Mouse (Mus musculus) brain, embryonic 14.5 days (tissue): ENCODE data around the gene Lmo7. TPM values are rescaled to one million over a fixed set of nuclear protein-coding genes. Genes with fewer than 3 reads are reported as not detected.

ENCODE experiments used
- DNase-seq: peaks from one replicate; pipeline ENCODE4 v3.0.0-alpha.2; 2011; ENCODE audit warnings: low read depth
- CTCF ChIP-seq: fragments of 200-500 bp; IDR thresholded peaks from 2 replicates; pipeline ENCODE4 v1.5.1; 2012; ENCODE audit warnings: inconsistent platforms, mild to moderate bottlenecking, moderate library complexity, borderline replicate concordance; ENCODE audit not compliant: insufficient read depth, insufficient read length; ENCODE audit errors: extremely low read depth
- POLR2A ChIP-seq: fragments of 200-500 bp; IDR thresholded peaks from 2 replicates; pipeline ENCODE4 v1.6.1; 2012; ENCODE audit warnings: mild to moderate bottlenecking, inconsistent platforms, borderline replicate concordance; ENCODE audit not compliant: poor library complexity, insufficient read depth, insufficient read length, severe bottlenecking; ENCODE audit errors: extremely low read depth
- polyA plus RNA-seq: library from polyadenylated mRNA; depleted of rRNA; stranded (reverse); fragments of >200 nt; gene quantifications from 2 replicates; pipeline ENCODE4 v1.2.3, GENCODE M21; 2012

Lmo7 gene
- polyA plus RNA-seq, 1 experiment = 3.9 TPM

- TF ChIP-seq CTCF (peak; percentile 45; the same call in 1 of the 2 replicates), POLR2A (no peak)
- peak; percentile 69 for DNase-seq
Measured at GRCm38 (mm10) chr14:101781943-101782510, 52.3 kb downstream of the Lmo7 start.

- TF ChIP-seq POLR2A (no peak), CTCF (no peak)
- DNase-seq = no peak
Measured at GRCm38 (mm10) chr14:101784315-101784945, 54.7 kb downstream of the Lmo7 start.

GRCm38 (mm10) chr14:101787903-101788302 lies 58.1 kb downstream of the Lmo7 start:
- peak; percentile 60 for DNase-seq
- no peak for TF ChIP-seq CTCF
- no peak for TF ChIP-seq POLR2A

GRCm38 (mm10) chr14:101788475-101788874 lies 58.7 kb downstream of the Lmo7 start:
- TF ChIP-seq POLR2A = no peak
- no peak for TF ChIP-seq CTCF

DNA sequence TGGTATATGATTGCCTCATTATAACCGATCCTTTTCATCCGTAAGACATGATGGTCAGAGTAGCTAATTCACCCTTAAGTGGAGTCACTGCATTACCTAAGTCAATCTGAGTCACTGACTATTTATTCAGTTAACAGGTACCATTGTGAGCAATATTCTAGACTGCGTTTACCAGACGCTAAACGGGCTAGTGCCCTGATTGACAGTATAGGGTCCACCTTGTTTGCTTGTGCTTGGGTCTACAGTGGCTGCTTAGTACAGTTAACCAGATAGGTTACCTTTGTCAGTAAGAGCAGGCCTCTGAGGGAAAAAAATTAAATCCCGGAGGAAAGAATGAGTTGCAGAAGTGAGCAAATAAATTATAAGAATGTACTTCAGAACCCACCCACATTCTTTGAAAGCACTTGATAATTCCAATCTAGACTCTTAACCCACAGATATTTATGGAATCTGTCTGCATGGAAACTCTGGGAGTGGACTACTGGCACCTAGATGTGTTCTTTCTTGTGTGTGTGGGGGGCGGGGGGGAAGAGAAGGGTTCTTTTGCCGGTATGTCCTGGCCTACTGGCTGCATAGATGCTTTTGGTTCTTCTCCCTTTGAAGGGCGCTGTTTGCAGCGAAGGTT lies 64.9 kb downstream of the Lmo7 start:
- no peak for DNase-seq
- TF ChIP-seq POLR2A (no peak), CTCF (no peak)

More at GRCm38 (mm10) chr14:101788475-101788874, 58.7 kb downstream of the Lmo7 start:
- no peak for DNase-seq

GRCm38 (mm10) chr14:101797930-101798500 lies 68.3 kb downstream of the Lmo7 start:
- DNase-seq = no peak
- TF ChIP-seq POLR2A (no peak), CTCF (no peak)

DNA sequence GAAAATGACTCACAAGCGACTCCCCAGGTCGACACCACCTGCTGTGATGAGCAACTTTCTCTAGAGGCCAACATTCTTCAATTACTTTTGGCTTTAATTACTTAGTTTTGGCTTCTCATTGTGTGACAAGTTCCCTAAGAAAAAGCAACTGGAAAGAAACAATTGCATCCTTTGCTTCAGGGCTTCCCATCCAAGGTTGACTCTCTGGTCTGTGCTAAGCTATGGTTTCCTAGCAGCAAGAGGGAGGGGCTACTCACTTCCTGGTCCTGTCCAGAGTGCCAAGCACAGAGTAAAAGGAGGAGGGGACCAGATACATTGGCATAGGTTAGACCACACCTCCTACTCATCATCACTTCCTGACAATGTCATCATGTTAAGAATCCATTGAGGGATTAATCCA lies 69.0 kb downstream of the Lmo7 start:
- TF ChIP-seq CTCF (no peak), POLR2A (no peak)
- no peak for DNase-seq

DNA sequence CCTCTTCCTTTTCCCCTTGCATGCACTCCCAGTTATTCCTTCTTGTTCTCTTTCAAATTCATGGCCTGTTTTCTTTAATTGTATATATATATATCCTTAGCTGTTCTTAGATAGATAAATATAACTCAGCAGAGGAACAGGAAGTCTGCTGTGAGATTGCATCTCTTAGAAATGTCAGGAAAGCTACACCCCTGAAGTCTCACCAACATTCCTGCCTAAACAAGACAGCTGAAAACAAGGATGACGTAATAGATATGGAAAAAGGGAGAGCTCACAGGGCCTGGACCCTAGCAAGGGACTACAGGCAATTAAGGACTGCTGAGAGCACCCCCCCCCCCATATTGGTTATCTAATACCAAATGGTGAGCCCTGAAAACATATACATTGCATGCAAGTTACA lies 71.9 kb downstream of the Lmo7 start:
- TF ChIP-seq POLR2A (no peak), CTCF (no peak)
- DNase-seq = no peak

DNA sequence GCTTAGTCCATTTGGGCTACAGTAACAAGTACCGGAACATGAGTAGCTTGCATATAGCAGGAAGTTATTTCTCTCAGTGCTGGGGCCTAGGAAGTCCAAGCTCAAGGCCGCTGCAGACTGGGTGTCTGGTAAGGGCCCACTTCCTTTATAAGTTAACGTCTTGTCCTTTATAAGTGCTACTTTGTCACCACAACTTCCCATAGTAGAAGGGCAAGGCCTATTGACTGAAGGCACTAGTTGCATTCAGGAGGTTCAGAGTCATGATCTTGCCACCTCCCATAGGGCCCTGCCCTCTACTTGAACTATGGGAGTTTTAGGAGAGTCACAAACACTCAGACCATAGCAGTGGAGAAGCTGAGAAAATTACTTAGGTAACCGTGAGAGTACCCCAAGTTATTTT lies 74.4 kb downstream of the Lmo7 start:
- TF ChIP-seq POLR2A (no peak), CTCF (no peak)

DNA sequence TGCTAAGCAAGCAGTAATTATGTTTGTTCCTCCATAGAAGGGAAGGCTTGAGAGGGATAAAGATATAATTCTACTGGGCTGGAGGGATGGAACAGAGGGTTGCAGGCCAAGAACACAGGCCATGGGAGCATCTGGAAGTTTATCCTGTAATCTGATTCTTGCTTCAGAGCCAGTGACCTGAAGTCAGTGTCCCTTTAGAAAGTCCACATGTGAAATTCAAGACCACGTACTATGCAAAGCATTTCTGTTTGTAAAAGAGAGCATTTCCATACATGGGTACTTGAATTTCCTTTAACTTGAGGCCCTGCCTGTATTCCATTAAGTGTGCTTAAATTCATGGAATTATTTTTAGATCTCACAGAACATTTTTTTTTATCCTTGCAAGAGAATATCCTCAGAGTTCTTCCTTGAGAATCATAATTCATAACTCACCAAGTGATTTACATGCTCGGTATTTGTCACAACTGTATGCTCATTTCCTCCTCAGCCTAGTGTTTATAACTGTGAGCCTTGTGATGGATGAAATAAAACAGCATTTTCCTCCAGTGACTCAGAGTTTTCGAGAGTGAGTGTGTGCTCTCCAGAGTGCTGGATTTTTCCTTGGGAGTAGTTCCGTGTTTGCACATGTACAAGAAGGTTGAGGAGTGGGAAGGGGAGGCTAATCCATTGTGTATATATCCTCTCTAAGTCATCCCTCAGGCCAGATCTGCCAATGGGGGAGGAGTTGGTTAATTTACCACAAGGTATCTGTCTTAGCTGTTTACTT lies 75.0 kb downstream of the Lmo7 start:
- TF ChIP-seq CTCF (no peak), POLR2A (no peak)
- DNase-seq = no peak

More for the DNA sequence above, 74.4 kb downstream of the Lmo7 start:
- no peak for DNase-seq

GRCm38 (mm10) chr14:101805328-101805697 lies 75.6 kb downstream of the Lmo7 start:
- DNase-seq = no peak
- TF ChIP-seq POLR2A (no peak), CTCF (no peak)
